Mouse (Mus musculus): ENCODE measurements around the gene Ahnak2.

GRCm38 (mm10) chr12:112742768-112743167 is 59.7 kb downstream of the Ahnak2 start:
- TF ChIP-seq CTCF (conservative IDR thresholded peaks at IDR 0.05 in 1 of 2, IDR thresholded peaks at IDR 0.05 in 1 of 2; ENCODE audit: low read depth in 2 of 2, low read length in 2 of 2) (no peak), MYC (IDR thresholded peaks at IDR 0.05; ENCODE audit: low read depth, low read length) (no peak), TBP (conservative IDR thresholded peaks at IDR 0.05; ENCODE audit: low read depth, low read length) (no peak), POLR2A (IDR thresholded peaks at IDR 0.05; ENCODE audit: low read depth, low read length) (no peak)

All from CH12.LX (cell line).